Mouse (Mus musculus) T-helper 1 cell (primary cell): Measurements from ENCODE around the gene Bpifa6.
"Not testable (repeated sequence)": the region's sequence is repeated elsewhere in the genome, so short reads cannot be mapped to it uniquely, and the experiment has no call there.

Experiments used
- in situ Hi-C: fragments of 300-600 bp; cut with MboI, MseI; formaldehyde crosslinking; loops from one replicate; pipeline ENCODE4 v1.15.1; 2025; ENCODE audit warnings: high pct_unique_total_duplicates

Gene Bpifa6

DNA sequence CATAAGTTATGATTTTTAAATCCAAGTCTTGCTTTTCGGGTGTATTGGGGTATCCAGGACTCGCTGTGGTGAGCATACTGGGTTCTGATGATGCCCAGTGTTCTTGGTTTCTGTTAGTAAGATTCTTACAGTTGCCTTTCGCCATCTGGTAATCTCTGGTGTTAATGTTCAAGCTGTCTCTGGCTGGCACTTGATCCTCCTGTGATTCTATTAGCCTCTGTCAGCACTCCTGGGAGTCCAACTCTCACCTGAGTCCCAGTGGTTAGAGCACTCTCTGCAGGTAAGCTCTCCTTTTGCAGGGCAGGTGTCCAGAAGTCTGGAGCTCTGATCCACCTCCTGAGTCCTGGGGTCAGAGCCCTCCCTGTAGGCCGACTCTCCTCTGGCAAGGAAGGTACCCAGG is 49.9 kb downstream of the Bpifa6 start:
- in situ Hi-C loops = not testable (repeated sequence)

DNA sequence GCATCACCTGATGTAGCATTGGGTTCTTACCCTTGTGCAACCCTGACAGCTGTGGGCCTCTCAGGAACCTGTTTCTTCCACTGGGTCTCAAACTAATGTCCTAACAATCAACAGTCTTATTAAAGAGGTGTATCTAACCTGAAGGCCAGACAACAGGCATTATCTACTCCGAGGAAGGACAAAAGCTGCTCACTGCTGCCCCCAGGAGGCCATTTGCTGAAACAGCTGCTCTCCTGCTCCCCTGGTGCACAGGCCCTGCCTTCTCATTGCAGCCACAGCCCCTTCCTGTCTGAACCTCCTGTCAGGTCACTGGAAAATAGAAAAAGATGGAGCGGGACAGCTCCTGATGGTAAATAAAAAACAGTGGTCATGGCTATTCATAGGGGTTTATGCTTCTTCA is 64.2 kb downstream of the Bpifa6 start:
- in situ Hi-C loops = no loop called here

DNA sequence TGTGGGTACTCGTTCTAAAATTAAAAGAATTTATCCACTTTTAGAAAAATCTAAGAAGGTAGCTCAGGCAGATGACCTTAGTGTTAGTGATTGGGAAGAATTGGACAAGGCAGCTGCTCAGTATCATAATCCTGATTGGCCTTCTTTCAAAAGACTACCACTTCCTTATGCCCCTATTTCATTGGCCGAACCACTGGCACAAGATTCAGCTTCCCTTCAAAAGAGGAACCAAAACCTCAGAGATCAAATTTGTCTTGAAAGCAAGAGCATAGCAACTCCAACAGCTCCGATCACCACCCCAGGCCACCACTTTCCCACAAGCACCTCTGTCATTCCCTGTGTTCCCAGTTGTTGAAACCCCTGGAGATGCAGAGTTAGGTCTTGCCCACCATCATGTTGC is 70.0 kb downstream of the Bpifa6 start:
- in situ Hi-C loops = no loop called here
